Mouse (Mus musculus) G1E (cell line): Measurements from ENCODE around the gene Zscan18. TPM values are rescaled to one million over a fixed set of nuclear protein-coding genes. Genes with fewer than 3 reads are reported as not detected.

Source experiments
- ATAC-seq: 2 replicates; pipeline ENCODE4 v1.8.0; 2016; ENCODE audit warnings: mild to moderate bottlenecking; ENCODE audit not compliant: insufficient number of reproducible peaks, poor library complexity, low FRiP score, severe bottlenecking; ENCODE audit errors: extremely low read depth
- DNase-seq: peaks from one replicate; pipeline ENCODE4 v3.0.0; 2012; ENCODE audit warnings: low spot score
- H3K27me3 ChIP-seq: 2 replicates; pipeline ENCODE4 v1.6.1; 2012; ENCODE audit warnings: mild to moderate bottlenecking, low read length, inconsistent platforms; ENCODE audit not compliant: insufficient read depth
- H3K36me3 ChIP-seq: replicated peaks from 2 replicates; pipeline ENCODE3; 2012; ENCODE audit warnings: mild to moderate bottlenecking, inconsistent platforms
- H3K4me1 ChIP-seq: 2 replicates; pipeline ENCODE4 v1.6.1; 2012; ENCODE audit warnings: low read depth, low read length, inconsistent platforms, mixed read lengths; ENCODE audit not compliant: insufficient read depth
- H3K4me3 ChIP-seq: 2 replicates; pipeline ENCODE4 v1.5.1; 2012; ENCODE audit warnings: low read depth, mild to moderate bottlenecking, inconsistent platforms, low read length, moderate library complexity, mixed read lengths
- H3K9me3 ChIP-seq: replicated peaks from 2 replicates; pipeline ENCODE4 v1.6.1; 2012; ENCODE audit warnings: inconsistent platforms
- CTCF ChIP-seq: IDR thresholded peaks from 2 replicates; pipeline ENCODE4 v1.5.1; 2012; ENCODE audit warnings: low read depth, low read length, inconsistent platforms, mixed read lengths
- GATA1 ChIP-seq: IDR thresholded peaks from 2 replicates; pipeline ENCODE4 v1.6.1; 2012; ENCODE audit warnings: borderline replicate concordance, low read length, inconsistent platforms, mixed read lengths
- GATA2 ChIP-seq: IDR thresholded peaks from 2 replicates; pipeline ENCODE4 v1.6.1; 2012; ENCODE audit warnings: low read depth, low read length, inconsistent platforms, borderline replicate concordance
- POLR2AphosphoS5 ChIP-seq: IDR thresholded peaks from 2 replicates; pipeline ENCODE4 v1.6.1; 2012; ENCODE audit warnings: low read depth, low read length, inconsistent platforms; ENCODE audit not compliant: insufficient replicate concordance
- TAL1 ChIP-seq: conservative IDR thresholded peaks from 2 replicates; pipeline ENCODE4 v1.6.1; 2012; ENCODE audit warnings: low read depth, low read length, inconsistent platforms, mixed read lengths
- polyA plus RNA-seq: library from polyadenylated mRNA; stranded (reverse); fragments of >175 nt; gene quantifications from 2 replicates; pipeline ENCODE4 v1.2.3, GENCODE M21; 2012
- total RNA-seq, 2 experiments: library from RNA; stranded (forward) in 1 of 2; stranded (reverse) in 1 of 2; fragments of 200-1000 nt in 1 of 2; fragments of >200 nt in 1 of 2; fragmentation: Nextera tagmentation in 1 of 2; gene quantifications; 2 replicates each; pipeline ENCODE4 v1.2.3; 2014 to 2017

Gene Zscan18
- total and polyA plus RNA-seq, 3 experiments: 0.22 TPM; not detected in 2

GRCm38 (mm10) chr7:12780151-12780830 lies 23.1 kb downstream of the Zscan18 start:
- TF ChIP-seq GATA1: no peak
- no peak for TF ChIP-seq TAL1
- no peak for TF ChIP-seq CTCF
- no peak for TF ChIP-seq POLR2AphosphoS5
- TF ChIP-seq GATA2: no peak
- peaks cover 5% of the 10 kb centered on the region; the same call in 1 of the 2 replicates for H3K27me3 ChIP-seq
- no peak for DNase-seq
- H3K9me3 ChIP-seq: peaks cover 2% of the 10 kb centered on the region; the same call in 1 of the 2 replicates
- H3K36me3 ChIP-seq: no peaks in the 10 kb centered on the region
- H3K4me1 ChIP-seq: no peaks in the 10 kb centered on the region
- H3K4me3 ChIP-seq: no peak overlapping the region
- ATAC-seq: no peak

GRCm38 (mm10) chr7:12779782-12780150 lies 23.7 kb downstream of the Zscan18 start:
- no peak overlapping the region for H3K4me3 ChIP-seq
- no peak for ATAC-seq
- H3K4me1 ChIP-seq: no peaks in the 10 kb centered on the region
- no peaks in the 10 kb centered on the region for H3K36me3 ChIP-seq
- peaks cover 2% of the 10 kb centered on the region; the same call in 1 of the 2 replicates for H3K9me3 ChIP-seq
- DNase-seq: no peak
- peaks cover 5% of the 10 kb centered on the region; the same call in 1 of the 2 replicates for H3K27me3 ChIP-seq
- TF ChIP-seq TAL1: no peak
- no peak for TF ChIP-seq CTCF
- TF ChIP-seq POLR2AphosphoS5: no peak
- TF ChIP-seq GATA2: no peak
- TF ChIP-seq GATA1: no peak

- ATAC-seq (no peak), DNase-seq (no peak)
- Histone ChIP-seq H3K9me3 (peaks cover 2% of the 10 kb centered on the region; the same call in 1 of the 2 replicates), H3K27me3 (peaks cover 5% of the 10 kb centered on the region; the same call in 1 of the 2 replicates), H3K36me3 (no peaks in the 10 kb centered on the region), H3K4me3 (no peak overlapping the region), H3K4me1 (no peaks in the 10 kb centered on the region)
- TF ChIP-seq POLR2AphosphoS5: no peak
- TF ChIP-seq CTCF: no peak
- TF ChIP-seq GATA1: no peak
- TF ChIP-seq TAL1: no peak
- no peak for TF ChIP-seq GATA2
Measured at GRCm38 (mm10) chr7:12779141-12779540, 24.3 kb downstream of the Zscan18 start.

DNA sequence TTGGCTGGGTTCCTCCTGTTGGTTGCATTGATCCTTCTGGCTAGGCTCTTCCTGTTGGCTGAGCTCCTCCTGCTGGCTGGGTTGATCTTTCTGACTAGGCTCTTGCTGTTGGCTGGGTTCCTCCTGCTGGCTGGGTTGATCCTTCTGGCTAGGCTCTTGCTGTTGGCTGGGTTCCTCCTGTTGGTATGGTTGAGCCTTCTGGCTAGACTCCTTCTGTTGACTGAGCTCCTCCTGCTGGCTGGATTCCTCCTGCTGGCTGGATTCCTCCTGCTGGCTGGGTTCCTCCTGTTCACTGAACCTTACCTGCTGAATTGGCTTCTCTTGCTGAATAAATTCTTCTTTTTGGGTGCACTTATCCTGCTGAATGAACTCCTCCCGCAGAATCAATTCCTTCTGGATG lies 28.8 kb downstream of the Zscan18 start:
- ATAC-seq: no peak

GRCm38 (mm10) chr7:12774111-12774510 lies 29.3 kb downstream of the Zscan18 start:
- ATAC-seq (no peak), DNase-seq (no peak)
- no peaks in the 10 kb centered on the region for H3K4me1 ChIP-seq
- no peaks in the 10 kb centered on the region for H3K9me3 ChIP-seq
- no peaks in the 10 kb centered on the region for H3K27me3 ChIP-seq
- H3K36me3 ChIP-seq: no peaks in the 10 kb centered on the region
- TF ChIP-seq GATA2 (no peak), GATA1 (no peak), CTCF (no peak)
- no peak overlapping the region for H3K4me3 ChIP-seq

More for the DNA sequence above, 28.8 kb downstream of the Zscan18 start:
- DNase-seq: no peak
- TF ChIP-seq TAL1: no peak
- no peak for TF ChIP-seq GATA1
- TF ChIP-seq CTCF: no peak
- no peak for TF ChIP-seq GATA2
- no peak for TF ChIP-seq POLR2AphosphoS5
- Histone ChIP-seq H3K36me3 (no peaks in the 10 kb centered on the region), H3K4me1 (no peaks in the 10 kb centered on the region), H3K4me3 (no peak overlapping the region), H3K9me3 (no peaks in the 10 kb centered on the region), H3K27me3 (no peaks in the 10 kb centered on the region)

DNA sequence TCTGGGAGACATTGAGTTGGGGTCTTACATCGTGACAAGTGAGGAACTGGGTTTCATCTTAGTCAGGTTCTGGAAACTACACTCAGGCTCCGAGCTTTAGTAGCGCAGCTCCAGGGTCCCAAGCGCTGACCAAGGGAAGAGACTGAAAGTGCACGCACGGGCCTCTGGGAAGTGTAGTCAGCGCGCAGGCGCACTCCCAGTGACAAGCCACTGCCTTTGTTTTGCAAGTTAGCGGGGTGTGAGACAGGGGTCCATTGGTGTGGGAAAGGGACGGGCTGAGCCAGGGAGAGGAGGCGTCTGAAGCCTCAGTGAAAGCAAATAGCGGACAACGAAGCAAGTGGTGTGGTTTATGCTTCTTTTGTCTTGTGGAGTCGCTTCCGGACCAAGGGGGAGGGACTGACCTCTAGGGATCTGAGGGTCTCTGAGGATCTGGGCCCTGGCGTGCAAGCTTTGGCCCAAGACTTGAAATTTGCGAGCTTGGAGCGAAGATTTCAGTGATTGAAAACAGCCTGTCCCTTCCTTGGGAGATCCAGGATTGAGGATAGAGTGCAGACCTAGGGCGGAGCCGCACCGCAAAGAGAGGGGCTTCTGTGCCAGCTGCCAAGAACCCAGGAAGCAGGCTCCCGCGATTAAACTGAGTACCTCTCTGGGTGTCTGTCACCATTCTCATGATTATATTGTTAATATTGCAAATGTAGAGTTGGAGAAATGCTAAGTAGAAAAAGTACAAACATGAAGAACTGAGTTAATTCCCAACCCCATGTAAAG lies 53.8 kb downstream of the Zscan18 start:
- ATAC-seq (no peak), DNase-seq (no peak)
- H3K4me1 ChIP-seq: no peaks in the 10 kb centered on the region
- TF ChIP-seq GATA2: no peak
- no peak for TF ChIP-seq GATA1
- no peak for TF ChIP-seq TAL1
- TF ChIP-seq CTCF: no peak
- no peak for TF ChIP-seq POLR2AphosphoS5
- H3K27me3 ChIP-seq: 0 out of 2 replicates have a peak, but pooled peaks cover 2% of the 10 kb centered on the region
- no peaks in the 10 kb centered on the region for H3K9me3 ChIP-seq
- no peak overlapping the region for H3K4me3 ChIP-seq
- H3K36me3 ChIP-seq: no peaks in the 10 kb centered on the region
